Mouse (Mus musculus) 416B (cell line): ENCODE data around the gene Chchd6.

Source experiments
- DNase-seq: peaks from one replicate; pipeline ENCODE4 v3.0.0; 2011; ENCODE audit warnings: low read depth

The Chchd6 gene

DNA sequence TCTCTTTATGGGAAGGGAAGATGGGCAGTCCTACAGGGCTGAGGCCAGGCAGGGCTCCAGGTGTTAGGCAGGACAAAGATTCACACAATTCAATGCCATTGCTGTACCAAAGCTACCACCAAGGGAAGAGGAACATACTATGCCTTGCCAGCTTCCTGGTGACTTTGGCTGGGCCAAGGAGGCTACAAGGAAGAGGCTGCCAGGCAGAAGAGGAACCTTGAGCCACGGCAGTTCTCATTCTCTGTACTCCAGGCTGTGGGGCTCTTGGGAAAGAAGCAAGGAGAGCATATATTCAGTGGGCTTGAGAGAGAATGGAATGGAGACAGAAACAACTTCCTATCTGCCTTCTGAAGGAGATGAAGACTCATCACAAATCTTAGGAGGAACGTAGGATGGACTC, 190.5 kb downstream of the Chchd6 start:
- DNase-seq: no peak

DNA sequence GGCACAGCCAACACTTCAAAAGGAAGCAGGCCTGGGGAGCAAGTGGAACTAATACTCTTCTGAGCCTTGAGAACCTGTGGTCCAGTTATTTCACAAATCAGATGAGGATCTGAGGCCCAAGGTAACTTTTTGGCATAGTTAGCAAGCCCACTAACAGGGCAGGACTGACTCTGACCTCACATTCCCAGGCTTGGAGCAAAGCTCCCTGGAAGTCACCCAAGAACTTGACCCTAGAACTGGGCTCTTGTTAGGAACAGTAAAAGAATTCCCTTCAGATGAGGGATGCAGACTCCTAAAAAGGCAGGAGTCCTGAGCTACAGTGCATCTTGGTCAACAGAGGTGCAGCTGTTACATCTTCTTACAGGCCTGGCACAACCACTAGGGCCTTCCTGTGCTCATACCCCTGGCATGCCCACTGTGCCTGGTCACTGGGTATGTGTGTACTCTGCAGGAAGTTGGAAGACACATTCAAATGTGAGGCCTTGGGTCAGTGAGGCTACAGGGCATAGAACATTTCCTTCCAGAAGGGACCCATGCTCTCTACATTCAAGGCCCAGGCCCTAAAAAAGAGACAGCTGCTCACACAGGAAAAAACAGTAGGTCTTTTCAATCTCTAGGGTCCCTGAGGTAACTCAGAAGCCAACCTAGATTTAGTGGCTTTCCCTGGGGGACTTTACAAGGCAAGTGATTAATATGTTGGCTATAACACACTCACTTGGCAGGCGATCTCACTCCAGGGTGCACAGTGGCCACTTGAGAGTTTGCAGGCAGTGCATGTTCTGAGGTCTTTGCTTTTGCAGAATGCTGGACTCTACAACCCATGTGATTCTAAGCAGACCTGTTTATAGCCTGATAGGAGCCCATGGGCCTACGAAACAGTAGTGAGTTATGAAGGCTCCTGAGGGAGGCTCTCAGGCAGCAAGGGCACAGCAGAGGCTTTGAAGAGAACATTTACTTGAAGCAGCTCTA, 191.9 kb downstream of the Chchd6 start:
- no peak for DNase-seq

DNA sequence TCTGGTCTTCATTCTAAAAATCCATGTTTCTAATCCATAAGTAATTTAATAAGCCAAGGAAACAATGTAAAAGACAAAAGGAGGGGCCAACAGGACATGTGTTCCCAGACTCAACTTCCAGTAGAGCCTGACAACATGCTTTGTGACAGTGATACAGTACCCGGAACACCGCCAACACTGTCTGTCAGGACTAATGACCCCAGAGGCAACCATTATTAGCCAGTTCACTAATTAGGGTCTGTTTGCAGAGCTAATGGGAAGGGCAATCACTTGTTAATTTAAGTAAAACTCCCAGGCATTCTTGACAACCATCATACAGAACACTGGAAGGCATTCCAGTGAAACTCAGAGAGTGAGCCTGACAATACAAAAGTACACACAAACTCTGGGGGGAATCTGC, 193.0 kb downstream of the Chchd6 start:
- no peak for DNase-seq

DNA sequence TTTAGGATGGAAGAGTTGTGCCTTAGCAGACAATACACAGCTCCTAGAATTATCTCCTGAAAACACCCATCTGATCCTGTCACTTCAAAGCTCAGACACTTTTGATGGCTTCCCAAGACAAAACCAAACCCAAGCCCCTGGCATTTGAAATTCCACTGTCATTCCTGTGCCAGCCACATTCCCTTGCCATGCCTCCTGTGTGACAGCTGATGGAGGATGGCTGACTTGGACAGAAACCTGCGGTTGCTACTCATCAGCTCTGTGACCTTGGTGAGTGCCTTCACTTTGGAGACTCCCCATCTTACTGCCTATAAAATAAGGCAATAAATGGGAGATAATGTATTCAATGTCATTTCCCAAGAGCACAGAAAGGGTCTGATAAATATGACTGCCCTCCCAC, 195.9 kb downstream of the Chchd6 start:
- no peak for DNase-seq

DNA sequence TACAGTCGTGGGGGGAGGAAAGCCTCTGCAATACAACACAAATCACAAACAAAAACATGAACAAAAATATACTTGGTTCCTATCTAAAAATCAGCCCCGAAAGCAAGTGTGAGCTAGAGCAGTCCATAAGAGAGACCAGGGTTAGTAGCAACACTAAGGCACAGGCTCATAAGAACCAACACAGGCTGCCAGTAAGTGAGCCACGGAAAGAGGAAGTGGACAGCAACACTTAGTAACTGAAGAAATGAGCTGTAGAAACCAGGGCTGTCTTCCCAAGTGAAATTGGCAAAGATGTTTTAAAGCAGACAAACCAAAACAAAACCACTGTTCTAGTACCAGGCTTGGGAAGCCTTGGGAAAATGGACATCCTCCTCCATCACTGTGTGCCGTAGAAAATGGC, 197.5 kb downstream of the Chchd6 start:
- DNase-seq: peak; percentile 51

DNA sequence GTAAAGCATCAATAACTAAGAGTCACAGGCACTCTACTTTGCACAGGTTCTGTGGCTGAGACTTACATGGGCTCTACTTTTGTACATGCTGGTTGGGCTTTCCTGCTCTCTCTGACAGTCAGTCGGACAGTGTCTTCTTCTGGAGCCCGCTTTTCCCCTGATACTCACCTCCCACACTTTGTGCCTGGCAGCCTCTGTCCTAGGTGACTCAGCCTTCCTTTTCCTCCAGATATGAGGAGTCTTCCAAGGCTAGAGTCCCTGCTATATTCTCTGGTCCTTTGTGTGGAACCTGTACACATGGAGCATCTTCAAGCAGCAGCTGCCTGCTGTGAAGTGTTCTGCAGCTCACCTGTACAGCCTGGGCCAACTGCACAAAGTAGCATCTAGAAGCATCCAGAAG, 201.6 kb downstream of the Chchd6 start:
- no peak for DNase-seq

DNA sequence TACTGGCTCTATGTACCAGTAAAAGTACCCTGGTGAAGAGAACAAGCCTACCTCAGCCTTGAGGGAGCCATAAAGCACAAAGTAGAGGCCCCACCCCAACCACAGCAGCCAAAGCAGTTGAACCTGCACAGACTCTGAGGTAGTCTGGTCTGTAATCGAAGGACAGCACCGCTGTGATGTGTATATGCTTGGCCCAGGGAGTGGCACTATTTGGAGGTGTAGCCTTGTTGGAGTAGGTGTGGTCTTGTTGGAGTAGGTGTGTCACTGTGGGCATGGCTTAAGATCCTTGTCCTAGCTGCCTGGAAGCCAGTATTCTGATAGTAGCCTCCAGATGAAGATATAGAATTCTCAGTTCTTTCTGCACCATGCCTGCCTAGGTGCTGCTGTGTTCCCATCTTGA, 203.2 kb downstream of the Chchd6 start:
- no peak for DNase-seq

DNA sequence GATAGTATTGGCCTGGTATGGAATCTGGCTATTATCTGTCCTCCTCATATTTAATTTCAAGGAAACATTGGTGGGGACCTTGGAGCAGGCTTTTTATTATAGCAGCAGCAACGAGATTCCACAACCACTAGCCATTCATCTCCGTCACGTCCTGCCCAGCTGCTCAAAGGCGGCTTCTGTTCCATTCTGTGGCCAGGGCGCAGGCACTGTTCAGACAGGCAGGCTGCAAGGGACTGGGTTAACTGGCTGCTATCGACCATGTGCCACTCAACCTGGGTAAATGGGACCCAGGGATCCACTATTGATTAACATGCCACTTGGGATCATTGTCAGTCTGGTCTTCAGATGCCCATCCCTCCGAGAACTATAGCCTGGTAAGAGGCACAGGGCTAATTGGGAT, 205.7 kb downstream of the Chchd6 start:
- no peak for DNase-seq

DNA sequence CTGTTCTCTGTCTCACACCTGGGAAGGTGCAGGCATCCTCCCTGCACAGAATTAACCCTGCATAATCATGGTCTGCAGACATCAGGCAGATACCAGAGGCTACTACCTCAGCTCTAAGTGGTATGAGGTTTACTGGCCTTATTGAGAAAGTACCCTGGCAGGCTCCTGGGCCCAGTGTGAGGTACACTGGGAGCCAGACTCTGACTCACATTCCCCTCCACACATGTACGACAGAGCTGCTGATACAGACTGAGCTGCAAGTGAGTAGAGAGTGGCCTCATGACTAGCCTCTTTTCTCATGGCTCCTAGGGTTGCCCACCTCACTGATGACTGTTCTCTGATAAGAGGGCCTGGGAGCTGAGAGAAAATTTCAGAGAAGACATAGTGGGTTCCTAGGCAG, 208.5 kb downstream of the Chchd6 start:
- no peak for DNase-seq

DNA sequence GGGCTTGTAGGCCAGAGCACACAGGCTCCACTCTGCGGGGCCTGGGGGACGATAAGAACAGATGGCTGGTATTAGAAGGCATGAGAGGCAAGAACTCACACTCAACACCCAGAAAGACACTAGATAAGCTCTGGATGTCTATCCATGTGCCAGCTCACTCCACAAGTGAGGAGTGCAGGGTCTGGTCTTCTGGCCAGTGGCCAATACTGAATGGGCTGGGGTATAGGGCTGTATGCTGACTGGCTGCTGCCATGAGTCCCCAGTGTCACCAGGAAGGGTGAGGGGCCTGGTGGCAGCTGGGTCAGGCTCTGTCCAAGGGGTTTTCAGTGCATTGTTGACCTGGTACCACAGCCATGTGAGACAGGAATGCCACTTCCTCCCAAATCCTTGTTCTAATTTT, 210.8 kb downstream of the Chchd6 start:
- DNase-seq: no peak

DNA sequence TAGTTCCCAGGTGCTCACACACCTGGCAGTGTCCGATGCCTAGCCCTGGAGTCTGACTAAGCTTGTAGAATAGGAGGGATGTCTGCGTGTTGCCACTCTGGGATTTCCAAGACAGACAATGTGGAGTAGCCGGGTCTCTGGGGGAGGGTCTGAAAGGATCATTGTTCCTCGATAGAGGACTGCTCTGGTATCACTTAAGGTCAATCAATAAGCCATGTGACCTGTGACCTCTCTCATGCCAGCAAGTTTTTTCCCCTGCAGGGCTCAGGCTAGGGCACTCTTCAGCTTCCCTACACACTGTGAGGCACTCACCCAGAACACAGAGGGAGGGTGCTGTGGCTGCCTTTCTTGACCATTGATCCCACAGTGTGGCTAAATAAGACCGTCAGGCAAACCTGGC, 213.6 kb downstream of the Chchd6 start:
- no peak for DNase-seq

DNA sequence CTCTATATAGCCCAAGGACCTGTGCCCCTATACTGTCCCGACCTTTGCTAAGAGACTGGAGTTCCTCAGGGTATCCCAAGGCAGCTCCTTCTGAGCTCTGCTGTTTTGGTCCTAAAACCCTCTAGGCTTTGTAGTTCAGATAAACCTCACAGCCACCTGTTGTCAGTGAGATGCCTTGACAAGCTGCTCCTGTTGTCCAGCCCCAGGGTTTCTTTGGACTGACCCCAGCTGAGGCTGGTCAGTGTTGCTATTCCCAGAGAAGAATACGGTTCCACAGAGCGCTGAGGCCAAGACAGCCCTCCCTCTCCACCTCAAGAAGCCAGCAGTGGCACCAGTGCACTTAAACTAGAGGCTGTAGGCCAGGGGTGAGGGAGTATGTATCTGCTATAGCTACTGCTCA, 214.3 kb downstream of the Chchd6 start:
- DNase-seq: no peak

DNA sequence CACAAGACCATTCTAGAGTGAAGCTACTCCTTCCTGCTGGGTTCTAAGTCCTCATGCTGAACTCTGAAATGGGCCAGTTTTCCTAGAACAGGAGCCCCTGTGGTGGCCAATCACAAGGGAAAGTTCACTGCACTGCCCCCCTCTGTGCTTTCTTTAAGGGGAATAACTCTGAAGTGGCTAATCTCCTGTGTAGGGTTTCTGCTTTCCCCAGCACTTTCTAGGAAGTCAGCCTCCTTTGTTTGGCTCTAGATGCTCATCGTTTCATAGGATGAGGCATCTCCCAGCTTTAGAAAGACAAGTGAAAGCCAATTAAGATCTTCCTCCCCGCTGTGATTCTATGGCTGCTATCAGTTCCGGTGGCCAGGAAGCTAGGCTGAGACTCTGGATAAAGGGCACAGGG, 214.7 kb downstream of the Chchd6 start:
- DNase-seq: no peak

DNA sequence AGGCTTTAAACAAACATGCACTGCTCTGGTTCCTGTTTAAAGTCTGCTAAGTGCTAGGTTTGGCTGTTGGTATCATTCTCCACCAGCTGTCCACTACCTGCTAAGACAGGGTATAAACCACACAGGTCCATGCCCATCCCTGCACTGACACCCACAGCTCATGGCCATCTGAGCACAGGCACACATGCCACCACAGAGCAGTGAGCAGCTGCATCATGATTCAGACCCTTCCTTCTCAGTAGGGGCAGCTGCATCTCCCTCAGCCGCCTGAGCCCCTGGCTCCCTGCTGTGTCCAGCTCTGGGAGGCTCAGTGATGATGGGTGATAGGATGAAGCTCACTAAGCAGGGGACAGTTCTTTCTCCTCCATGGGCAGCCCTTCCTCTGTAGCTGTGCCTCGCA, 217.2 kb downstream of the Chchd6 start:
- DNase-seq: no peak

DNA sequence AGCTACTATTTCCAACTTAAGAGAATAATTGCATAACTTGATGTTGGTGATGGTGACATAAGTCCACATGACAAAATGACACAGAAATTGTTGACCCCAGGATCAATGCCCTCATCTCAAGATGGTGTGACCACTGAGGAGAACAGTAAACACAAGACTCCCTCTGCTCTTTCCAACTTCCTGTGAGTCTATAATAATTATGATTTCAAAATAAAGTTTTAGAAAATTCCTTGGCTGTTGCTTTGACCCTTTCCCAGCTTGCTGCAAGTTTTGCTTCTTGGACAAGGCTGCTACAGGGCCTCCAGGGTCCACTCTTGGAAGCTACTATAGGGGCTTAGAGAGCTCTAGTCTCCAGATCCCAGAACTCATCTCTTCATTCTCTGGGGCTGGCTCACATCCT, 226.6 kb downstream of the Chchd6 start:
- no peak for DNase-seq

DNA sequence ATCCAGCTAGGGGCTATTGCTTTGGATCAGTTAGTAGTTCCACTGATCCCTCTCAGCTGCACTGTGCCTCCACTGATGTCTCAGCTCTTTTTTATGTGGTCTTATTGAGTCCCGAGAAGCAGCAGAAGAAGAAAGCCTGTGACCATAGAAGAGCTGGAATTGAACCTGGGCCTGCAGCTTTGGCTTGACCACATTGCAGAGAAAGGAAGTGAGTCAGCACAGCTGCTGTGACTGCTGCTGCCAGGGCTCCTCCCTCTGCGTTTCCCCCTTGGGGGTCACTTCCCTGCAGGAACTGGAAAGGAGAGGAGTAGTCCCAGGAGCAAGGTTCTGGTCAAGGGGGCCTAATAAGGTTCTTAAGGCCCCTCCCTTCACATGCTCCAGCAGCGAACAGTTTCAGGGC, 231.1 kb downstream of the Chchd6 start:
- peak; percentile 79 for DNase-seq

DNA sequence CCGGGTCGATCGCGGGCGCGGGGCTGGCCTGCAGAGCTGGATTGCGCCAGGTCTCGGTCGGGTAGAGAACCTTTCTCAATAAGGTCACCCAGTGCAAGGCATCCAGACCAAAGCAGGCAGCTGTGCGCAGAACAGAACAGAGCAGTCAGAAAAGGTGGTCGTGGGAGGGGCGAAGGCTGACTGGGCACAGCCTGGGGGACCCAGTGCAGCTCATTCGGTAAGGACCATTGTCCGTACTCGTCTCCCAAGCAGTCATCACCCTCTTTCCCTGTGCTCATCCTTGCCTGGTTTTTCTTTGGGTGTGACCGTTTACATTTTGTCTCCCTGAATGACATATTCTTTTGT, 232.4 kb downstream of the Chchd6 start:
- no peak for DNase-seq

DNA sequence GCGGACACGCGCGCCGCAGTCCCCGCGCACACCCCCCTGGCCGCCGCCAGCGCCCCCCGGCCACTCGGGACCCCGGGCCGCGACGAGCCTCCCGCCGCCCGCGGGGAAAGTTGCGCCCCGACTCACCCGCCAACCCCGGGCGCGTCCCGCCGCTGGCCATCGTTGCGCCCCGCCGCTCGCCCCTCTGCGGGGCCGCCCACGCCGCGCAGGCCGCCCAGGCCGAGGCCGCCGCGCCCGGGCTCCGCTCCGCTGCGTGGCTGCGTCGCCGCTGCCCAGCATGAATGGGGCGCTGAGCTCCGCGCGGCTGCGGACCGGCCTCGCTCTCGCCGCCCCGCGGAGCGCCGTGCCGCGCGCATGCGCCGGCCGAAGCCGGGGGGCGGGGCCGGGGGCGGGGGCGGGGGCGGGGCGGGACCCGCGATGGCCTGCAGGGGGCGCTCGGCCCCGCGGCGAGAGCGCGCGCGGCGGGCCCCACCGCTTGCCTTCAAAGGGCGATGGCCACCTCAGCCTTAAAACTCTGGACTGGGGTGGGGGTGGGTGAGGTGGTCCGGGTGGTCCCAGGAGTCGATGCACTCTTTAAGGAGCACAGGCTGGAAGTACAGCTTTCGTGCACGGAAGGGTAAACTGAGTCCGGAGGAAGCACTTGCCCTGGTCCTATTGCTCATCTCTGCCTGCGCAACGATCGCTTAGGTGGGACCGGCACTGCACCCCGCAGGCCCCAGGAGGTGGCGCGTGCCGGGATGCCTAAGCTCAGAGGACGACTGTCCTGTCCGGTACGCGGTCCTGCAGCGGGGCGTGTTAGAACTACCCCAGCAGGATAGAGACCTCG, 233.0 kb downstream of the Chchd6 start, which contains the start of gene Plxna1:
Gene Plxna1, minus strand, starts transcription at position 340 of the 826 bp plus-strand sequence.
- no peak for DNase-seq

DNA sequence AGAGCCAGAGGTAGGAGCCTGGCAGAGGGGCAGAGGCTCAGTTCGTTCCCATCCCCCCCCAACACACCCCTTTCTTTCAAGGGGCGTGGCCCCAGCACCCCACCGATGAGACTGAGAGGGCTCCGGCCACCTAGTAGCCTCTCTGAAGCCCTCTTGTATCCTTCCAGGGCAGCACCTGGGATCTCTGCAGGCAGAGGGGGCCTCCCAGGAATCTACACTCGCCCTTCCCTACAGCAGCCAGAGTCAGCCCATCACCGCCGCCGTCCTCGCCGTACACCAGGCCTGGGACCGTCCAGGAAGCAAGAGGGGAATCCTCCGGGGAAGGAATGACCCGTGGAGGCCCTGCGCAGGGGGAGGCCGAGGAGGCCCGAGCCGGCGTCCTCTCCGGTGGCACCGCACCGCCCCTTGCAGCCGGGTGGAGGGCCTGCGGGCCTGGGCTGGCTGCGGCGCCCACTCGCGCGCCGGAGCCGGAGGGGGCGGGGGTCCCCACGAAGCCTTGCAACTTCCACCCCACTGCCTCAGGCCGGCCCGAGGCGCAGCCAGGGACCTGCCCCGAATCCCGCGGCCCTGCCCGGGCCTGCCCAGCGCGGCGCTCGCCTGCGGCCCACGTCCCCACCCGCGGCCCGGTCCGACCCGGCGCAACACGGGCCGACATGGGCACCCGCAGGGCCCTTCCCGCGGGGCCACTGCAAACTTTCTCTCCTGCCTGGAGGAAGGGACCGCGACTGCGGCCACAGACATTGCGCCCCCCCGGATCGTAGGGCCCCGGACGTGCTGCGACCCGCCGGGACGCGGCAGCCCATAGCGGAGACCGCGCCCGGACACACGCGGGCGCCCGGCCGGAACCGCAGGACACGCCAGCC, 233.8 kb downstream of the Chchd6 start:
- no peak for DNase-seq

DNA sequence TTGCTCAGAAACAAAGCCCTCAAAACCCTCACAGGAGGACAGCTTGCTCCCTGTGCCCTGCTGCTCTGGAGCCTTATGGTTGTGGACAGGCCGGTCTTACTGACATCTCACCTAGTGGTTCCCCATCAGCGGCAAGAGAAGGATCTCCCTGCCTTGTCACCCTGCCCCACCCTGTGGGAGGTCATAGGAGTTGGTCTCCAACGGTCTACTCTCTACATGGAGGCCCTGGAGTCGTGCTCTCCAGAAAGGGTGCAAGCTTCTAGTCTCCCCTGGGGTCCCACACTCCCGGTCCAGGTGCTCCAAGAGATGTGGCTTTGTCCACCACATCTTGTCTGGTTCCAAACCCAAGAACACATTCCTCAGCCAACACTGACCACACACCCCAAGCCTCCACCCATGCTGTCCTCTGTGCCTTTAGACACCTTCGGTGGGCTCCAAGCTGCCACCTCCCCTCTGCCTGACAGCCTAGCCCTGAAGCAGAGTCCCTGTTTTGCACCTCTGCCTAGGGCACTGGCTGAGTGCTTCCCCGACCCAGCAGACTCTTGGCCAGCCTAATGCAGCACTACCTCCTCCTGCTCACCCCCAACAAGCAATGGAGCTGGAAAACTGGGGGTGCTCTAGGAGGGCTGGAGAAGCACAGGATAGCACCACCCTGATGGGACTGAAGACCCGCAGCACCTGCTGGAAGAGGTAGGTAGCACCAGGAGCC, 234.6 kb downstream of the Chchd6 start:
- no peak for DNase-seq
